Mouse (Mus musculus): Measurements from ENCODE around the gene Blvrb.
A peak's percentile ranks its signal among the peaks of the same experiment; 100 is the strongest.
"Not testable (repeated sequence)": the region's sequence is repeated elsewhere in the genome, so short reads cannot be mapped to it uniquely, and the experiment has no call there.

Blvrb gene

DNA sequence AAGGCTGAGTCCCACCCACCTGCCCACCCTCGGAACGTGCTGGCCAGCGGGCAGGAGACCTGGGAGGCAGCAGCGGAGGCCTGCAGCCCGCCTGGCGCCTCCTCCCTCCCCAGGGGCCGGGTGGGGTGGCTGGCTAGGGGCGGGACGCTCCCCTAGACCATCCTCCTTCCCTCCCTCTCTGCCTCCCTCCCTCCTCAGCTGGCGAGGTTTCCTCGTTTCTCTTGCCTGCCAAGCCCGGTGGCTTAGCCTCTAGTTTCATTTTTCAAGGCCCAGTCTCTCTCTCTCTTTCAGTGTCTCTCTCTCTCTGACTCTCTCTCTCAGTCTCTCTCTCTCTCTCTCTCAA is 33.8 kb downstream of the Blvrb start:
- peak; percentile 76 to 84 for DNase-seq (ENCODE audit: low spot score in 2 of 2)

DNA sequence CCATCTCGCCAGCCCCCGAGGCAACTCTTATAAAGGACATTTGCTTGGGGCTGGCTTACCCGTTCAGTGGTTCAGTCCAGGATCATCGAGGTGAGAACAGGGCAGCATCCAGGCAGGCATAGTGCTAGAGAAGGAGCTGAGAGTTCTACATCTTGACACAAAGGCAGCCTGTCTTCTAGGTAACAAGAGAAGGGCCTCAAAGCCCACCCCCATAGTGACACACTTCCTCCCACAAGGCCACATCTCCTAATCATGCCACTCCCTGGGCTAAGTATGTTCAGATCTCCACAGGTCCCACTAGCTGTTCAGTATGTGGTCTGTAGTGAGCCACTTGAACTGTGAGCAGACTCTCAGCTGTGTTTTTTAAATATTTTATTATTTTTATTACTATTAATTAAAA is 36.1 kb downstream of the Blvrb start:
- DNase-seq (ENCODE audit: low spot score in 2 of 2) = no peak

DNA sequence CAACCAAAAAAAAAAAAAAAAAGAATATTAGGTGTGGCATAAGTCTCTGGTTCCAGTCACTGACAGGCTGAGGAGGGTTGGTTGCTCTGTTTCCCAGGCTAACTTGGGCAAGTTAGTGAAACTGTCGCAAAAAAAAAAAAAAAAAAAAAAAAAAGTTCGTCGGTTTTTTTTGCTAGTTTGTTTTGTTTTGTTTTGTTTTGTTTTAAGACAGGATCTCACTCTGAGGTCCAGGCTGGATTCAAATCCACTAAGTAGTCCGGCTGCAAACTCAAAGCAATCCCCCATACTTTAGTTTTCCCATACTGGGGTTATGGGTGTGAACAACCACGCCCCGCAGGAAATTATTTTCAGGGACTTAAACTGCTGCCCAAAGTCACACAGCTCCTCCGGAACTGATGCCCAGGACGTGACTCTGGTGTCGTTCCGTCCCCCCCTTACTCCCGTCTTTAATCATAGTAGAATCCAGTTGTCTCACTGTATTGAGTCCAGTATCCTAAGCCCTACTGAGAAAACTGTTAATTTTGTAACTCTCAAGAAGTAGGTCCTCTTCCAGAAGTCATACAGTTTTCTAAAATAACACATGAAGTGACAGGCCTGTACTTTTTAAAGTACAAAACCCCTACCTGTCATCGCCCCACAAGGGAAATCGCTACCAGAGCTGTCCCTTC is 38.5 kb downstream of the Blvrb start:
- peak; percentile 53 to 56 for DNase-seq (ENCODE audit: low spot score in 2 of 2)

DNA sequence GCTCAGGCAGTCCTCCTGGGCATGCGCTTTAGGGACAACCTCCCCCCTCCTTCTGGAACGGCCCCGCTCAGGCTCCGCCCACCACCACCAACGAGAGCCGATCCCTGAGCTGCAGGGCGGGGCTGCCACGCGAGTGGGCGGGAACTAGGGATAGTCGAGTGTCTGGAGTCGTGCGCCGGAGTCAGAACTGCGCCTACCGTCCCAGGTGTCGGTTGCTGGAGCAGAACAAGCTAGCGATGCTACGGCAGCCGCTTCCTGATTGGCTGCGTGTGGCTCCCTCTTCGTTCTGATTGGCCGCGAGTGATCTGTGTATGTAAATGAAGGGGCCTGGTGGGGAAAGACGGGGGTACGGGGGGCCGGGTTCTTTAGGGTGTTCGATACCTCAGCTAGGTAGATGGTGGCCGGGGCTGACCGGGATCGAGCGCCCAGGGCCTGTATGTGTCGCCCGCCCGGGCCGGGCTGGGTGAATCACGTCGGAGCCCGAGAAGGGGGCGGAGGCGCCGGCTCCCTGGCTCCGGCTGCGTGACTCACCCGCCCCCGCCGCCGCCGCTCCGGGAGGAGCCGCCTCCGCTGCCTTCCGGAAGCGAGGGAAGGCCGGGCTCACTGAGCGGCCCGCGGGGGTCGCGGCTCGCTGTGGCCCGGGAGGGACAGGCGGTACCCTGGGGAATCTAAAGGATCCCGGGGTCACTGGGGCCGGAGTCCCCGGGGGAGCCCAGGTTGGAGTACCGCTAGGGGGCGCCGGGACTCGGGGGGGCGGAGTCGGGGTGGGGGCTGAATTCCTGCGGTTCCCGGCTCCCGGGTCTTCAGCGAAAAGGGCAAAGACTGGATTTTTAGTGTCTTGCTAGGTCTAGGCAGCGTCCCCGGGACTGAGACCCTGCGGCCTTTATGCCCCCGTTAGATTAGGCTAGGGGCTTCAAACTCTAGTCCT is 39.3 kb downstream of the Blvrb start, which contains the start of gene Sertad1:
Gene Sertad1, plus strand, starts transcription at position 141 of the 928 bp plus-strand sequence.
- peak; percentile 99 to 100 for DNase-seq (ENCODE audit: low spot score in 2 of 2)

DNA sequence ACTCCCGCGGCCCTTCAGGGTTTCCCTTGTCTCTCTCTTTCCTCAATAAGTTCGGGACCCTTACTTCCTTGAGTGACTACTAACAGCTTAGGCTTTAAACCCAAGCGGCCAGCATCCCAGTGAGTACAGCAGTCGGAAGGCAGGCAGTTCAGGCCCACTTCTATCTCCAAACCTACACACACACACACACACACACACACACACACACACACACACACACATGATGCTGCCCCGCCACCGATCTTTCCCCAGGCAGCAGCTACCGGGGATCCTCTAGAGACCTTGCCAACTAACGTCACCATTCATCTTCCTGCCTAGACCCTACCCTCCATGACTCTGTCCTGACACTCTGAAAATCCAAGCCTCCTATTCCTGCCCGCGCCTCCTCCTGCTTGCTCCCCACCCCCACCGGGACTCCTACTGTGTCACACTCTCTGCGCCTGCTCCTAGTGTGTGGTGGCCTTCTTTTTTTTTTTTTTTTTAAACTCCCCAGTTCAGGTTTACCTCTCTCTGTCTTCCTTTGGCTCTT is 40.0 kb downstream of the Blvrb start:
- peak in 1 of 2 experiments; percentile 63 for DNase-seq (ENCODE audit: low spot score in 2 of 2)

DNA sequence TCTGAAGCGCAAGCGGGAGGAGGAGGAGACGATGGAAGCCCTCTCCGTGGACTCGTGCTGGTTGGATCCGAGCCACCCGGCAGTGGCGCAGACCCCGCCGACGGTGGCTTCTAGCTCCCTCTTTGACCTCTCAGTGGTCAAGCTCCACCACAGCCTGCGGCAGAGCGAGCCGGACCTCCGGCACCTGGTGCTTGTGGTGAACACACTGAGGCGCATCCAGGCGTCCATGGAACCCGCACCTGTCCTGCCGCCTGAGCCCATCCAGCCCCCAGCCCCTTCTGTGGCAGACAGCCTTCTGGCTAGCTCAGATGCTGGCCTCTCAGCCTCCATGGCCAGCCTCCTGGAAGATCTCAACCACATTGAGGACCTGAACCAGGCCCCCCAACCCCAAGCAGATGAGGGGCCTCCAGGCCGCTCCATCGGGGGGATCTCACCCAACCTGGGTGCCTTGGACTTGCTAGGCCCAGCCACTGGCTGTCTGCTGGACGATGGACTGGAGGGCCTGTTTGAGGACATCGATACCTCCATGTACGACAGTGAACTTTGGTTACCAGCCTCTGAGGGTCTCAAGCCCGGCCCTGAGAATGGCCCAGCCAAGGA is 41.6 kb downstream of the Blvrb start:
- peak in 1 of 2 experiments; percentile 27 for DNase-seq (ENCODE audit: low spot score in 2 of 2)

DNA sequence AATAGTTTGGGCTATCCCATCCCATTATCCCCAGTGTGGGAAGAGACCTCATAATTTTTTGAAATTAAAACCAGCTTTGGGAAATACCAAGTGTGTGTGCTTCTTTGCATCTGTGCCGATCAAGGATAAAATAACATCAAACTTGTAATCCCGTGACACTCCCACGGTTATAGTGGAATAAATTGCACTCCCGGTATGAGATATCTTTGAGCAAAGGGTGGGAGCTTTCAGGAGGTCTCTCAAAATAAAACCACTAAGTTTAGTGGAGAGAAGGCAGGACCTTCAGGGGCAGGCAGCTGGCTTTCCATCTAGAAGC is 42.4 kb downstream of the Blvrb start:
- no peak for DNase-seq (ENCODE audit: low spot score in 2 of 2)

DNA sequence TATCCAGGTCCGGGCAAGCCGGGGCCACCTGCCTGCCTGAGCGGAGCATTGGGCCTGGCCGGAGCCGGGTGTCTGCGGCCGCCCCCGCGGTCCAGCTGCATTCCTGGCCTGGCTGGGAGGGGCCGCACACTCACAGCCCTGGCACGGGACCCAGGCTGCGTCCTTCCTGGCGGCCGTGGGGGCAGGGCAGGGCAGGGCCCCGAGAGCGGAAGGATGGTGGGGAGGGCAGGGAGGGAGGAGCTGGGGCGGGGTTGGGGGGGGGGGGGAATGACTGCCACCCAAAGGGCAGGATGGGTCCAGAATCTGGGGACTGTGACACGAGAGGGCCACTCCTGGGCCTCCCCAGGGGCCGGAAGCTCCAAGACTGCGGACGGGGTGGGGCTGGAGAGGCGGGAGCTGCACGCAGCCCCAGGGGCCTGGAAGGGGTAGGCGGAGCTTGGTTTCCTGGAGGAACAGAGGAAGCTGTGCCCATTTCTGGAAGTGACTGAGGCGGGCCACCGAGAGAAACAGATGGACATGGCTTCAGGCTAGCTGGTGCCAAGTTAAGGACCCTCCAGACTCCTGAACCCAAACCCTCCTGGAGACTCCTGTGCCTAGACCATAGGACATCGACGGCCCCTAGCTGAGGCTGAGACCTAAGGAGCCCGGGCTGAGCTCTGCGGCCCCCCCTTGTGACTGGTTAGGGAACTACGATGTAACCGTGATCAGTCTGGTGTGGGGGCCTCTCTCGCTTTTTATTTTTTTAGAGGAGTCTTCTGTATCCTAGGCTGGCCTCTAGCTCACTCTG is 43.0 kb downstream of the Blvrb start:
- peak; percentile 94 to 96 for DNase-seq (ENCODE audit: low spot score in 2 of 2)

DNA sequence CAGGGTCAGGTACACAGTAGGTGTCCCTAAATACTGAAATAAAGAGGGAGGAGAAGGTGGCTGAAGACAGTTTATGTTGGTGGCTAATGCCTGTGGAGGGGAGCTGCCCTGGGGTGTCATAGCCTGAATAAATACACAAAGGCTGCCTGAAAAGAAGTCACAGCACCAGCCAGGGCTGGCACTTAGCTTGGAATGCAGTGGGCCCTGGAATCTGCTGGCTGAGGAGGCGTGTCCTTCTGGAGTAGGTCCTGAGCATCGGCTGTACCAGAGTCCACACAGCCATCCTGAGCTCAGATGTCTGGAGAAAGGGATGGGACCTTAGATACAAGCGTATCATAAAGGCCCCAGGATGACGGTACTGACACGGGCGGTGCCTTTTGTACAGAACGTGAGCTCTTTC is 44.1 kb downstream of the Blvrb start:
- peak in 1 of 2 experiments; percentile 6 for DNase-seq (ENCODE audit: low spot score in 2 of 2)

DNA sequence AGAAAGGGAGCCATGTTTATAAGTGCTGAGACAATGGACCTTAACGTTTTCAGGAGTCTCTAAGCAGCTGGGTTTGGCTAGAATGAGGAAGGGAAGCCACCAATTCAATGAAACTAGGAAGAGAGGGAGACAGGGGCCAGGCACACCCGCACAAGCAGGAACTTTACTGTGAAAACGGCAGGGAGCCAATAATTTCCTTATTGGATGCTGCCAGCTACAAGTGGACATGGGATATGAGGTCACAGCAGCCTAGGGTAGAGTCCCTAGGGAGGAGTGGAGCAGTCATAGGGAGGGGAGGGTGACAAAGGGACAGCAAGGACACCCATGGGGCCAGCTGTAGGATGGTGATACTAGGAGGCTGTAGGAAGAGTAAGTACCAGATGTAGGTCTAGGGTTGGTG is 45.2 kb downstream of the Blvrb start:
- DNase-seq (ENCODE audit: low spot score in 2 of 2) = no peak

DNA sequence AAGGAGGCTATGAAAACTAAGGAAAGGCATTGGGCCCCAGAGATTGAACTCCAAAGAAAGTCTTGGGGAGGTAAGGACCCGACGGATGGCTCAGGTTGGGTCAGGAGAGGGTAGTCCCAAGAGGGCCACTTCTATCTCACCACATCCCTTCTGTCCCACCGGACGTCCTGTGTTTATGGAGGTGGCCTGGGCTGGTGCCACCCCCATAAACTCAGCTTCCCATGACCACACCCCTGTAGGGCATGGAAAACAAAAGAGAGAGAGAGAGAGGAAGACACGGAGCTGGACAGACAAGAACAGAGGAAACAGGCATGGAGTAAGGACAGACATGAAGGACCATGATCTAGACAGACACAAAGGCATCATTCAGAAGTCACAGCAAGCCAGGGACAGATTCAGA is 45.7 kb downstream of the Blvrb start:
- no peak for DNase-seq (ENCODE audit: low spot score in 2 of 2)

DNA sequence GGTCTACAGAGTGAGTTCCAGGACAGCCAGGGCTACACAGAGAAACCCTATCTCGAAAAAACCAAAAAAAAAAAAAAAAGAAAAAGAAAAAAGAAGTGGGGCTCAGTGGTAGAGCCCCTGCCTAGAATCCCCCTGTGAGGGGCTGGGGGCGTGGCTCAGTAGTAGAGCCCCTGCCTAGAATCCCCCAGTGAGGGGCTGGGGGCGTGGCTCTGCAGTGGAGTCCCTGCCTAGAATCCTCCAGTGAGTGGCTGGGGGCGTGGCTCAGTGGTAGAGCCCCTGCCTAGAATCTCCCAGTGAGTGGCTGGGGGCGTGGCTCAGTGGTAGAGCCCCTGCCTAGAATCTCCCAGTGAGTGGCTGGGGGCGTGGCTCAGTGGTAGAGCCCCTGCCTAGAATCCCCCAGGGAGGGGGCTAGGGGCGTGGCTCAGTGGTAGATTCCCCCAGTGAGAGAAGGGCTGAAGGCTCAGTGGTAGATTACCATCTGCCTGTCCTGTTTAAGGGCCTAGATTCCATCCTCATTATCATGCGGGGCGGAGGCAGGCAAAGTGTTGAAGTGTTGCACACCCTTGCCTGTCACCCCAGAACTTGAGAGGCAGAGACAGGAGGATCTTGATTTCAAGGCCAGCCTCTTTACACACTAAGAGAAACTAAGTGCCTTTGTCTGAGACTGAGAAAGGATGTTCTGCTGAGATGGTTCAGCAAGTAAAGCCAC is 47.0 kb downstream of the Blvrb start:
- not testable (repeated sequence) for DNase-seq (ENCODE audit: low spot score in 2 of 2)

DNA sequence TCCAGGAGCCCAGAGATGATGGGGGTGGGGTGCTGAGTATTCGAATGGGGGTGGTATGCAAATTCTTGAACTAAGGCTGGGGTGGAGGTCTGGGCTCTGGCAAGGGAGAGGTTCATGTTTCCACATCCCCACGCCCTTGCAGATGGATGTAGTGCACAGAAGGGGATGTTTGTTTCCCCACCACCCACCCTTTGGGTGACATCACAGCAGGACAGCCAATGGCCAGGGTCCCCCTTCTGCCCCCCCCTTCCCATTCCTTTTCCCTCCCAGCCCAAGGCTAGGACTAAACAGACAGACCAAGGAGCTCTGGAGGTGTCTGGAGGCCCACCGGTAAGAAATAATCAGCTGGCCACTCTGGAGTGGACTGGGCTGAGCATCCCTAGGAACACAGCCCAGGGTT is 51.3 kb downstream of the Blvrb start, which contains the start of gene Prx:
Gene Prx, plus strand, starts transcription at position 289 of the 400 bp plus-strand sequence.
- no peak for DNase-seq (ENCODE audit: low spot score in 2 of 2)

DNA sequence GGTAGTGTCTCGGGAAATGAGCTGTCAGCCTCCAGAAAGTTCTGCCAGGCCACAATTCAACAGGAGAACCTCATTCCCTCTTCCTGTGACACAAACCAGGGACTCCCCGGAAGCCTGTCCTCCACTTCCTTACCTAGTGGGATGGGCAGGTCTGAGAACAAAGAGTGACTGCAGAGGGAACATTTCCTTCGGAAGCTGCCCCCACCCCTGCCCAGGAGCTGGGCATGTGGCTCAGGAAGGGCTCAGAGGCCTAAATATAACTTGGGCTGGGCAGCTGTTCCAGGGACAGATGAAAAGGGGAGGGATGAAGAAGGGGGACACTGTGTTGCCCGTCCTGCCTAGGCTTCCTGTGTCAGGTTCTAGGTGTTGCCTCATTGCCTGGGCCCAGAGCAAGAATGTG is 53.8 kb downstream of the Blvrb start:
- no peak for DNase-seq (ENCODE audit: low spot score in 2 of 2)

DNA sequence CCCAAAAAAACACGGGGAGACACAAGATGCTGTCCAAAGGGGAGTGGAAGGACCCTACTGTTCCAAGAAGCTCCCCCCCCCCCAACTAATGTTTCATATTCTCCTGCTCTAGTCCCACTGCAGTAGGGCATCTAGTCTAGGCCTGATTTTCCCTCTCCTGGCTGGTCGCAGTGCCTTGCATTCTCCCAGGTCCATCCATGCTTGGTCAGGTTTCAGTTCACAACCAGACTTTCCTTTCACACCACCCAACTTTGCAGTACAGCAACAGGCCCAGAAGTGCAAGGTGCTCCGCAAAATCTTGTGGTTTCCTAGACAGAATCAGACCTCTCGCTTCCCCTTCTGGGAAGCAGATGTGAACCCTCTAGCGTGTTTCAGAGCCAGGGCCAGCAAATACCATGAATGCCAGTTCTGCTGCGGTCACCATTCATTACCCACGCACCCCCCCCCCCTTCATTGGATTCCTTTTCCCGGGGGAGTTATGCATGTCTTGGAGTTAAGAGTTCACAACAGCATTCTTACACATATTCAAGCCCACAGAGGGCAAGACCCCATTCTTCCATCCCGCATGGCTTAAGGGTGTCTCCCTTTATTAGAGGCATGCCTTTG is 59.1 kb downstream of the Blvrb start:
- DNase-seq (ENCODE audit: low spot score in 2 of 2) = no peak

DNA sequence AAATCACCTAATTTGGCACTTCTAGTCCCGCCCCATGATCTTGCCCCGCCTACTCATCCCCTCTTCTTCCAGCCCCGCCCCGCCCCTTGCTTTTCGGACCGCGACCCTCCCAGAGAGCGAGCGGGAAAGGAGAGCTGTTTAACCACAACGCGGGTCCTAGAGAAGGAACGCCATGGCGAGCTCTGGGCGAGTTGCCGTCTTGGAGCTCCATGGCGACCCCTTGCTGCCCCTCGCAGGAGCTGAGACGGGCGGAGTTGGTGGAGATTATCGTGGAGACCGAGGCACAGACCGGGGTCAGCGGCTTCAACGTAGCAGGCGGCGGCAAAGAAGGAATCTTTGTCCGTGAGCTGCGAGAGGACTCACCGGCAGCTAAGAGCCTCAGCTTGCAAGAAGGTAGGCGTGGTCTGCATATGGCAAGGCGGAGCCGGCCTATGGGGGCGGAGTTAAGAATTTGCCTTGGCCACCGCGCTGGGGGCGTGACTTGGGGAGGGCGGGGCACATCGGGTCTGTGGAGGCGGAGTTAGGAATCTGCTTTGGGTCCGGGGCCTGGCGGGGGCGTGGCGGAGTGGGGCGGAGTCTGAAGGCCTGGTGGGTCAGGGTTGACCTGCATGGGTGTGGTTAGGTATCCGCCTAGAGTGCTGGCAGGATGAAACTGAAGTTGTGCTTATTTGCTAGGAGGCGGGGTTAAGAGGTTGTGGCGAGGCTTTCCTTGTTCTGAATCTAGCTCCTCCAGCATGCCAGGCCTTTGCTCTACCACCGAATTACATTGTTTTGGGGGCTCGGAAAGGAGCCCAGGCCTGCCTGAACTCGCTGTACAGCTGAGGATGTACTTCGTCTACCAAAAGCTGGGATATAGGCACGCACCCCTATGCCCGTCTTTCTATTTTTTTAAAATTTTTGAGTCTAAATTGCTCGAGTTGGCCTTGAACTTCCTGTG is 60.2 kb downstream of the Blvrb start:
- DNase-seq (ENCODE audit: low spot score in 2 of 2) = peak; percentile 99 to 100

DNA sequence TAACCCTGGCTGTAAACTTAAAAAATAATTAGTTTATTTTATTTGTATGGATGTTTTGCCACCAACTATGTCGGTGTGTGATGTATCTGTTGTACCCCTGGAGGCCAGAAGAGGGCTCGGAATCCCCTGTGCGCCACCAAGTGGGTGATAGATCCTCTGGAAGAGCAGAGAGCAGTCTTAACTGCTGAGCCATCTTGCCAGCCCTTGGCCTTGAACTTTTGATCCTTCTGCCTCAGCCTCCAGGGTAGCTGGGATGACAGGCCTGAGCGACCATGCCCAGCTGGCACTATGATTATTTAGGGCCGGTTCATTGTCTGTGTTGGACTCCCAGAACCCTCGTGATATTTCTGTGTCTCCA is 60.8 kb downstream of the Blvrb start:
- peak; percentile 56 to 85 for DNase-seq (ENCODE audit: low spot score in 2 of 2)

DNA sequence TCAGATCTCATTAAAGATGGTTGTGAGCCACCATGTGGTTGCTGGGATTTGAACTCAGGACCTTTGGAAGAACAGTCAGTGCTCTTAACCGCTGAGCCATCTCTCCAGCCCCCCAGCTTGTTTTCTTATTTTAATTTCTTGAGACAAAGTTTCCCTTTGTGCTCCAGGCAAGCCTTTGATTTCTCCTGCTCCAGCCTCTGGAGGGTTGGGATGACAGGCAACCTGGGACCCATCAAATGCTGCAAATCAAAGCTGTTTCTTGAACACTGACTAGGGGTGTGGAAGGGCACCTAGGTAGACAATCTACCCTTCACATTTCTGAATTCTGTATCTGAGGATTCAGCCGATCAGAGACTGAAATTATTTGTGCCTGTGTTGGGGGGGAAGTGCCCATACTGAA is 63.0 kb downstream of the Blvrb start:
- no peak for DNase-seq (ENCODE audit: low spot score in 2 of 2)

DNA sequence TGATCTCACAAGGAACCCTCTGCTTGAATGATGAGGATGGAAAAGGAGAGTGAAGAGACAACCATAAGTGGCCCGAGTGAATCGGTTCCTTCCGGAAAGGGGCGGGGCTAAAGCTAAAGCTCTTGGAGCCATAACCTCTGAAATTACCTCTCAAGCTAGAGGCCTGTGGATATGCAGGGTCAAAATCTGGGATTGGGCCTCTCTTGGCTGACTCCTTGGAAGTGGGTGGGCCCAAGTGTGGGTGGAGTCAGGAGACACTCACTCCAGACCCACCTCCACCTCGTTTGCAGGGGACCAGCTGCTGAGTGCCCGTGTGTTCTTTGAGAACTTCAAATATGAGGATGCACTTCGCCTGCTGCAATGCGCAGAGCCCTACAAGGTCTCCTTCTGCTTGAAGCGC is 67.2 kb downstream of the Blvrb start:
- no peak for DNase-seq (ENCODE audit: low spot score in 2 of 2)
